22 mouse cellular contexts compared by ENCODE assay signal in genomic region chr8:47615061-47615460, GRCm38 (mm10).
"Had no signal": no experiment of that assay in that cellular context is flagged by ENCODE, and none has a peak within 500 bp of the region (broad histone marks: within the 10 kb centered on the region; RNA-seq: fewer than 3 reads in every experiment).

No protein-coding gene starts in this region.

- H3K9me3 ChIP-seq: heart, embryonic 10.5 days; hindbrain, embryonic 13.5 days; hindbrain, embryonic 15.5 days; limb, embryonic 13.5 days; limb, embryonic 15.5 days; liver, embryonic 12.5 days had no signal

- H3K4me3 ChIP-seq: heart, embryonic 10.5 days; heart, embryonic 12.5 days; hindbrain, embryonic 13.5 days; hindbrain, embryonic 15.5 days; layer of hippocampus, adult 2 months; limb, embryonic 13.5 days; limb, embryonic 15.5 days; liver, embryonic 12.5 days had no signal

- H3K27me3 ChIP-seq: heart, embryonic 12.5 days; hindbrain, embryonic 13.5 days; hindbrain, embryonic 15.5 days; limb, embryonic 13.5 days; limb, embryonic 15.5 days; liver, embryonic 12.5 days had no signal

- ATAC-seq: hindbrain, postnatal 0 days; intestine, postnatal 0 days; liver, embryonic 12.5 days had no signal

- H3K4me1 ChIP-seq: heart, embryonic 10.5 days; heart, embryonic 12.5 days; limb, embryonic 13.5 days; limb, embryonic 15.5 days; liver, embryonic 12.5 days had no signal

- H3K9ac ChIP-seq: heart, embryonic 12.5 days; hindbrain, embryonic 13.5 days; hindbrain, embryonic 15.5 days; limb, embryonic 13.5 days; limb, embryonic 15.5 days; liver, embryonic 12.5 days; liver, embryonic 14.5 days had no signal

- H3K4me2 ChIP-seq: heart, embryonic 12.5 days; hindbrain, embryonic 13.5 days; hindbrain, embryonic 15.5 days; limb, embryonic 13.5 days; limb, embryonic 15.5 days; liver, embryonic 12.5 days had no signal

- H3K27ac ChIP-seq: heart, embryonic 10.5 days; hindbrain, embryonic 13.5 days; hindbrain, embryonic 15.5 days; hindbrain, postnatal 0 days; layer of hippocampus, adult 2 months; limb, embryonic 13.5 days; limb, embryonic 15.5 days; liver, embryonic 12.5 days; liver, embryonic 14.5 days had no signal

- H3K36me3 ChIP-seq: heart, embryonic 10.5 days; heart, embryonic 12.5 days; hindbrain, embryonic 13.5 days; hindbrain, embryonic 15.5 days; limb, embryonic 13.5 days; limb, embryonic 15.5 days; liver, embryonic 12.5 days had no signal

- DNase-seq: gastrocnemius, postnatal 14 days; gastrocnemius, postnatal 36 days; heart, adult 18-20 months; heart, postnatal 10 days; kidney, adult 18-20 months; kidney, adult 8-10 months; kidney, postnatal 10 days; kidney, postnatal 36 days; layer of hippocampus, postnatal 36 days; left cerebral cortex, postnatal 4 days; lung, adult 18-20 months had no signal
